Mouse (Mus musculus) midbrain, postnatal 0 days (tissue): ENCODE data around the gene Cldnd1. TPM values are rescaled to one million over a fixed set of nuclear protein-coding genes. Genes with fewer than 3 reads are reported as not detected.

Experiments used
- ATAC-seq: fragments of 200-750 bp; cut with Nextera tagmentation; 2 replicates; pipeline ENCODE4 v1.8.0; 2017; ENCODE audit warnings: moderate number of reproducible peaks, mild to moderate bottlenecking, moderate TSS enrichment, moderate library complexity; ENCODE audit not compliant: low FRiP score
- DNase-seq: peaks from one replicate; pipeline ENCODE4 v3.0.0-alpha.2; 2015; ENCODE audit warnings: low spot score
- H3K27ac ChIP-seq: fragments of 300-500 bp; sonication (generic); 2 replicates; pipeline ENCODE4 v1.5.1; 2014; ENCODE audit warnings: low read depth, mild to moderate bottlenecking, low read length, mixed read lengths
- H3K27me3 ChIP-seq: fragments of 300-500 bp; sonication (generic); 2 replicates; pipeline ENCODE4 v1.6.1; 2014; ENCODE audit warnings: low read length, control low read depth, mixed read lengths; ENCODE audit not compliant: insufficient read depth
- H3K36me3 ChIP-seq: fragments of 300-500 bp; sonication (generic); 2 replicates; pipeline ENCODE4 v1.6.1; 2014; ENCODE audit warnings: low read length, control low read depth, mixed read lengths; ENCODE audit not compliant: insufficient read depth
- H3K4me1 ChIP-seq: fragments of 300-500 bp; sonication (generic); 2 replicates; pipeline ENCODE4 v1.6.1; 2014; ENCODE audit warnings: mild to moderate bottlenecking, control low read depth, antibody characterized with exemption, low read length, mixed read lengths; ENCODE audit not compliant: insufficient read depth
- H3K4me2 ChIP-seq: fragments of 300-500 bp; sonication (generic); 2 replicates; pipeline ENCODE4 v1.6.1; 2014; ENCODE audit warnings: low read depth, mild to moderate bottlenecking, low read length, mixed read lengths; ENCODE audit not compliant: poor library complexity, severe bottlenecking
- H3K4me3 ChIP-seq: fragments of 300-500 bp; sonication (generic); 2 replicates; pipeline ENCODE4 v1.5.1; 2014; ENCODE audit warnings: low read depth, mild to moderate bottlenecking, low read length, moderate library complexity
- H3K9ac ChIP-seq: fragments of 300-500 bp; sonication (generic); replicated peaks from 2 replicates; pipeline ENCODE4 v1.6.1; 2014; ENCODE audit warnings: mild to moderate bottlenecking, low read length, moderate library complexity, mixed read lengths; ENCODE audit not compliant: poor library complexity, severe bottlenecking
- H3K9me3 ChIP-seq: fragments of 300-500 bp; sonication (generic); 2 replicates; pipeline ENCODE4 v1.6.1; 2016; ENCODE audit warnings: low read length, control low read depth
- CTCF ChIP-seq: IDR thresholded peaks from 2 replicates; pipeline ENCODE4 v1.5.1; 2016; ENCODE audit warnings: antibody characterized with exemption, mild to moderate bottlenecking
- WGBS: fragments of 180-500 bp; shearing (Covaris S2); extraction: QIAGEN DNeasy Blood & Tissue Kit; methylation state at CpG from one replicate; pipeline ENCODE4 v1.1.7; 2014; 5-methylcytosine and 5-hydroxymethylcytosine counted together
- polyA plus RNA-seq: library from polyadenylated mRNA; unstranded; fragments of >200 nt; fragmentation: Nextera tagmentation; extraction: Ambion mirVana; gene quantifications from 2 replicates; pipeline ENCODE4 v1.2.1, GENCODE M21; 2015
- total RNA-seq: library from RNA; depleted of rRNA; stranded (reverse); fragments of >200 nt; gene quantifications from 2 replicates; pipeline ENCODE4 v1.2.3, GENCODE M21; 2014

Gene Cldnd1
- total and polyA plus RNA-seq, 2 experiments from 2014 or later, result 74.2 to 156 TPM

DNA sequence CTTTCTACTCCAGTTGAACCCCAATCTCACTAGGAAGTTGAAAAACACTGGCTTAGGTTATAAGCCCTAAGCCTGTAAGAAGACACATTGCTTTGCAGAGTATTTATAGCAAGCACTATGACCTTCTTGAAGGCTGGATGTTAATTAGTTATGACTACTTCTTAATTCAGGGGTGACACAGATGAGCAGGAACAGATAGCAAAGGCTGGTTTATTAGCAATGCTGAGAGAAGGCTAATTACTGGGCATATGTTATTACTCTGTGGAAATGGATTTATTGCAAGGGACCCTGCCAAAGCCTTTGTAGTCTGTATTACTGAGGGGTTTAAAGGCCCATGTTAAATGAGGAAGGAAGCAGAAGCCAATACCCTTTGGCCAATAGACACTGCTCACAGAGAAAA is 22.7 kb upstream of the Cldnd1 start:
- Histone ChIP-seq H3K4me2 (no peak overlapping the region), H3K4me3 (no peak overlapping the region), H3K9ac (no peak overlapping the region), H3K27ac (no peak overlapping the region), H3K36me3 (no peaks in the 10 kb centered on the region), H3K9me3 (no peaks in the 10 kb centered on the region), H3K27me3 (no peaks in the 10 kb centered on the region), H3K4me1 (no peaks in the 10 kb centered on the region)
- DNase-seq (no peak), ATAC-seq (0 out of 2 replicates have a peak, but pooled peaks have one; percentile 13)
- TF ChIP-seq CTCF, result no peak

GRCm38 (mm10) chr16:58707276-58707905 is 20.3 kb upstream of the Cldnd1 start:
- no peak overlapping the region for H3K9ac ChIP-seq
- no peak overlapping the region for H3K4me2 ChIP-seq
- 95% methylated on average over 4 of the region's 4 CpGs for WGBS
- TF ChIP-seq CTCF, result no peak
- ATAC-seq (no peak), DNase-seq (no peak)
- no peak overlapping the region for H3K4me3 ChIP-seq
- no peaks in the 10 kb centered on the region for H3K27me3 ChIP-seq
- H3K36me3 ChIP-seq, result no peaks in the 10 kb centered on the region
- H3K9me3 ChIP-seq, result no peaks in the 10 kb centered on the region
- no peaks in the 10 kb centered on the region for H3K4me1 ChIP-seq
- no peak overlapping the region for H3K27ac ChIP-seq

GRCm38 (mm10) chr16:58708601-58709475 is 18.9 kb upstream of the Cldnd1 start:
- Histone ChIP-seq H3K4me2 (no peak overlapping the region), H3K36me3 (no peaks in the 10 kb centered on the region), H3K4me1 (no peaks in the 10 kb centered on the region), H3K9me3 (no peaks in the 10 kb centered on the region), H3K27ac (no peak overlapping the region), H3K4me3 (no peak overlapping the region), H3K27me3 (no peaks in the 10 kb centered on the region), H3K9ac (no peak overlapping the region)
- TF ChIP-seq CTCF, result no peak
- no peak for DNase-seq
- WGBS, result 86% methylated on average over 3 of the region's 3 CpGs
- ATAC-seq, result no peak

GRCm38 (mm10) chr16:58709536-58709935 is 18.2 kb upstream of the Cldnd1 start:
- ATAC-seq (no peak), DNase-seq (no peak)
- 83% methylated on average over 4 of the region's 4 CpGs for WGBS

GRCm38 (mm10) chr16:58712221-58712620 is 15.5 kb upstream of the Cldnd1 start:
- Histone ChIP-seq H3K27ac (no peak overlapping the region), H3K4me2 (no peak overlapping the region), H3K27me3 (no peaks in the 10 kb centered on the region), H3K9me3 (no peaks in the 10 kb centered on the region), H3K4me1 (no peaks in the 10 kb centered on the region), H3K9ac (no peak overlapping the region), H3K36me3 (no peaks in the 10 kb centered on the region), H3K4me3 (no peak overlapping the region)
- no peak for TF ChIP-seq CTCF
- WGBS, result 80% methylated on average over 8 of the region's 8 CpGs
- ATAC-seq (no peak), DNase-seq (no peak)

More at GRCm38 (mm10) chr16:58709536-58709935, 18.2 kb upstream of the Cldnd1 start:
- H3K4me3 ChIP-seq, result no peak overlapping the region
- no peak overlapping the region for H3K27ac ChIP-seq
- no peaks in the 10 kb centered on the region for H3K36me3 ChIP-seq
- no peaks in the 10 kb centered on the region for H3K9me3 ChIP-seq
- no peaks in the 10 kb centered on the region for H3K27me3 ChIP-seq
- H3K4me1 ChIP-seq, result no peaks in the 10 kb centered on the region
- H3K9ac ChIP-seq, result no peak overlapping the region
- TF ChIP-seq CTCF, result no peak
- no peak overlapping the region for H3K4me2 ChIP-seq

DNA sequence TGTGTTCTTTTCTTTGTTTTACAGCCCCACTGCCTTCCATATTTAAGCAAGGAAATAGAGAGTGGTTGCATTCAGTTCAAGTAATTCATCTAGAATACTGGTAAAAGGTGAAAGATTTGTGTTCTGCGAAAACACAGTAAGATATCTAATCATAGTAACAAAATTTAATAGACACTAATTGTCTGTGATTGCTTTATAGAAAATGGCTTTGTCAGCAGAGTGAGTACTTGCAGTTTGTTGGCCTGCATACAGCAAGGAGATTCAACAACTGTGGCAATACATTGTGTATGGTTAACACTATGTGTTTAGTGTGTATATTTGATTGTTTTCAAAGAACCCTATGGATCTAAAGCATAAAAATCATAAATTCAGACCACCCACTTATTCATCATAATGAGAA is 14.6 kb upstream of the Cldnd1 start:
- no peaks in the 10 kb centered on the region for H3K4me1 ChIP-seq
- H3K27me3 ChIP-seq, result no peaks in the 10 kb centered on the region
- no peak for TF ChIP-seq CTCF
- 94% methylated on average over 1 of the region's 1 CpGs for WGBS
- H3K36me3 ChIP-seq, result no peaks in the 10 kb centered on the region
- ATAC-seq, result no peak
- no peak overlapping the region for H3K4me3 ChIP-seq
- H3K9ac ChIP-seq, result no peak overlapping the region
- H3K9me3 ChIP-seq, result no peaks in the 10 kb centered on the region
- H3K27ac ChIP-seq, result no peak overlapping the region
- DNase-seq, result no peak
- H3K4me2 ChIP-seq, result no peak overlapping the region
